ENCODE assay signal across 10 mouse cellular contexts in the genomic region with DNA sequence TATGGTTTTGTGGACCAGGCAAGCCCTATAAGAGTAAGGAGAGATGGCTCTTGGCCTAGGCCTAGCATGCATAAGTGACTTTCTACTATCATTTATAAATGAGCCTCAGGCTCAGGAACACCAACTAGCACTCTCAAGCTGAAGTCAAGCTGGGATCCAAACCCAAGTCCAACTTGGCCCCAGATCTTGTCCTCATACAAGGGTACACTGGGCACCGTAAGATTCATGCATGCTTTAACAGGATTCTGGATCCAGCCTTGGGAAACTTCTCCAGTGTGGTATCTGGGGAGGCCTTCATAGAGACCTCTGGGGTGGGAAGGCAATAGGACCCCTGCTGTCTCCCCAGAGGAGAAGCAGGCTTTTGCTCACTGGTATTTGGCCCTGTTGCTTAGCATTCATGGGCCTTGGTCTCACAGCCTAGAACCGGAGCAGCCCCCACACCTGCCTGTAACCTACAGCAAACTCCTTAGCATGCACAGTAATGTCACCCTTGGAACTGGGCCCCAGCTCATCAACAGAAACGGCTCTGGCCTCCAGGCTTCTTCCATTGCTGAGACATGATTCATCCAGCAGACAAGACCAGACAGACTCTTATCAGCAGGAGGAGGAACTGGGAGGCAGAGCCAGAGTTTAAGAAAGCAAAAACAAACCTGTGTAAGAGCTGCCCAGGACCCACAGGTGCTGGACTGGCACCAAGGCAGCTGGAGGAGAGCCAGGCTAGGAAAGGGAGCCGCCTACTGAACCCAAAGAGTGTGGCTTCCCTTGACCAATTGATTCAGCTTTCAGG. TPM values are rescaled to one million over a fixed set of nuclear protein-coding genes. Genes with fewer than 3 reads are reported as not detected.
A peak's percentile ranks its signal among the peaks of the same experiment; 100 is the strongest.
DNase-seq lines count a peak whose midpoint lies in the region; ATAC-seq lines count a peak whose summit lies in the region.
"Had no signal": no experiment of that assay in that cellular context is flagged by ENCODE, and none has a peak within 500 bp of the region (broad histone marks: within the 10 kb centered on the region; RNA-seq: fewer than 3 reads in every experiment).

No protein-coding gene starts in this region.

- H3K9ac ChIP-seq in forebrain, embryonic 15.5 days (replicated peaks), result no peak overlapping the region

- no peak for ATAC-seq in forebrain, embryonic 15.5 days (replicated peaks)

- H3K27me3 ChIP-seq in forebrain, embryonic 15.5 days, result no peaks in the 10 kb centered on the region

- H3K4me1 ChIP-seq in forebrain, embryonic 15.5 days, result peaks cover 10% of the 10 kb centered on the region; the same call in 1 of the 2 replicates

- 0 out of 2 replicates have a peak overlapping the region, but pooled peaks have one; percentile 17 for H3K27ac ChIP-seq in forebrain, embryonic 15.5 days (replicated peaks)

- 76% methylated on average over 4 of the region's 4 CpGs for WGBS in forebrain, embryonic 15.5 days

- DNase-seq in cerebellum, postnatal 10 days, result peak; percentile 69 to 75
- DNase-seq in cerebellum, adult 11-12 months, result no peak
- peak; percentile 33 to 35 for DNase-seq in kidney, postnatal 25 days
- DNase-seq in kidney, adult 9 months, result no peak
- DNase-seq in ovary, postnatal 14 days (ENCODE audit: low spot score), result peak; percentile 47
- DNase-seq in spleen, postnatal 14 days (ENCODE audit: low spot score in 2 of 2), result no peak
- no peak for DNase-seq in neural tube, embryonic 10.5 days (ENCODE audit: extremely low spot score, low spot score)
- DNase-seq: cerebellum, adult 18-20 months; kidney, adult 8-10 months had no signal

- no peak overlapping the region for H3K4me3 ChIP-seq in forebrain, embryonic 15.5 days

- no peaks in the 10 kb centered on the region for H3K9me3 ChIP-seq in forebrain, embryonic 15.5 days

- no peaks in the 10 kb centered on the region for H3K36me3 ChIP-seq in forebrain, embryonic 15.5 days

- H3K4me2 ChIP-seq in forebrain, embryonic 15.5 days (replicated peaks), result no peak overlapping the region

RNA-seq across cellular contexts. Expression of gene Fem1b, which starts 6.3 kb away (rescaled TPM):
- 44.1 and 49.0 TPM in 2 replicates for polyA plus RNA-seq in forebrain, embryonic 15.5 days (2015; fragmentation: Nextera tagmentation; extraction: Ambion mirVana)

RNA-seq across cellular contexts. Expression of gene Cln6, which starts 20.6 kb away (rescaled TPM):
- polyA plus RNA-seq in forebrain, embryonic 15.5 days (2015; fragmentation: Nextera tagmentation; extraction: Ambion mirVana), result 5.4 and 5.9 TPM in 2 replicates

RNA-seq across cellular contexts. Expression of gene Calml4, which starts 39.9 kb away (rescaled TPM):
- polyA plus RNA-seq in forebrain, embryonic 15.5 days (2015; fragmentation: Nextera tagmentation; extraction: Ambion mirVana), result 6.3 and 12.5 TPM in 2 replicates

Comparison
In these comparisons a context has a peak if more than half of its experiments do, and no peak if none do; other contexts are left out.
1. DNase-seq: peak in cerebellum, postnatal 10 days (2 of 2), kidney, postnatal 25 days (2 of 2) and ovary, postnatal 14 days (single experiment); none in cerebellum, adult 11-12 months (single experiment), kidney, adult 9 months (single experiment), spleen, postnatal 14 days (0 of 2) and neural tube, embryonic 10.5 days (single experiment).